Mouse (Mus musculus) kidney, adult 2 months (tissue): ENCODE measurements around the gene Ccdc169.

ENCODE experiments used
- CTCF ChIP-seq: fragments of 200-500 bp; conservative IDR thresholded peaks from 2 replicates; pipeline ENCODE4 v1.5.1; 2011; ENCODE audit warnings: low read depth, mild to moderate bottlenecking, control low read depth, low read length, moderate library complexity, mixed read lengths; ENCODE audit not compliant: insufficient read depth, insufficient read length
- POLR2A ChIP-seq: fragments of 200-500 bp; IDR thresholded peaks from one replicate; pipeline ENCODE4 v1.6.1; 2011; ENCODE audit warnings: low read depth, low read length, control low read depth

DNA sequence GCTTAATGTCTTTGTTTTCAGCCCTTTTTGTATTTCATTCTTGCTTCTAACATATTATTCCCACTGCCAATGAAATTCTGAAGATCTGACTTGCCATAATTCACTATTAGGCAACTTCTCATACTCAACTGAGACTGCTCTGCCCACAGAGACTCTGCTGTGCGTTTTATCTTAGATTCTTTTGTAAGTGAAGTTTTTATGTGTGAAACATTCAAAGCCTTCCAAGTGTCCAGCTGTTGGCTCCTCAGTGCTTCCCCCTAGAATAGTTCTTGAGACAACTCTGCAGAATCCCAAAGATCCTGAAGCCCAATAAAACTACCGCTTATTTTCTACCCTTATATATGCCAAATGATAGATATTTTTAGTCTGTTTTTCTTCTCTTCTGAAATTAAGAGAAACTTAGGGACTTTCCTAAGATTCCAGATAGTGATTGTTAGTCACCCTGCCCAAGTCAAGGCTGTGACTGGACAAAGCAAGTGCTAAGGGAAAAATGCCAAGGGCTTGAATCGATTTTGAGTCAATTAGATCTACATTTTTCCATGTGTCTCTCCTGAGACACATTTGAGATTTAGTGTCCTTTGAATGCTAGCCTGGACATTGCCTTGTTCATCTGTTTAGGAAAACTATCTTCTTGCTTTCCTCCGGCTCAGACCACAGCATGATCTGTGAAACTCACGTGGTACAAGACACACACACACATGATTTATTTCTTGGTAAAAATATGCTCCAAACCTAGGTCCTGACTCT is 58.6 kb downstream of the Ccdc169 start:
- TF ChIP-seq POLR2A (no peak), CTCF (no peak)
